Mouse (Mus musculus) G1E (cell line): Measurements from ENCODE around the gene Arfgap3.

ENCODE experiments used
- CTCF ChIP-seq: IDR thresholded peaks from 2 replicates; pipeline ENCODE4 v1.5.1; 2012; ENCODE audit warnings: low read depth, low read length, inconsistent platforms, mixed read lengths
- GATA1 ChIP-seq: IDR thresholded peaks from 2 replicates; pipeline ENCODE4 v1.6.1; 2012; ENCODE audit warnings: borderline replicate concordance, low read length, inconsistent platforms, mixed read lengths
- GATA2 ChIP-seq: IDR thresholded peaks from 2 replicates; pipeline ENCODE4 v1.6.1; 2012; ENCODE audit warnings: low read depth, low read length, inconsistent platforms, borderline replicate concordance
- POLR2AphosphoS5 ChIP-seq: IDR thresholded peaks from 2 replicates; pipeline ENCODE4 v1.6.1; 2012; ENCODE audit warnings: low read depth, low read length, inconsistent platforms; ENCODE audit not compliant: insufficient replicate concordance
- TAL1 ChIP-seq: conservative IDR thresholded peaks from 2 replicates; pipeline ENCODE4 v1.6.1; 2012; ENCODE audit warnings: low read depth, low read length, inconsistent platforms, mixed read lengths

DNA sequence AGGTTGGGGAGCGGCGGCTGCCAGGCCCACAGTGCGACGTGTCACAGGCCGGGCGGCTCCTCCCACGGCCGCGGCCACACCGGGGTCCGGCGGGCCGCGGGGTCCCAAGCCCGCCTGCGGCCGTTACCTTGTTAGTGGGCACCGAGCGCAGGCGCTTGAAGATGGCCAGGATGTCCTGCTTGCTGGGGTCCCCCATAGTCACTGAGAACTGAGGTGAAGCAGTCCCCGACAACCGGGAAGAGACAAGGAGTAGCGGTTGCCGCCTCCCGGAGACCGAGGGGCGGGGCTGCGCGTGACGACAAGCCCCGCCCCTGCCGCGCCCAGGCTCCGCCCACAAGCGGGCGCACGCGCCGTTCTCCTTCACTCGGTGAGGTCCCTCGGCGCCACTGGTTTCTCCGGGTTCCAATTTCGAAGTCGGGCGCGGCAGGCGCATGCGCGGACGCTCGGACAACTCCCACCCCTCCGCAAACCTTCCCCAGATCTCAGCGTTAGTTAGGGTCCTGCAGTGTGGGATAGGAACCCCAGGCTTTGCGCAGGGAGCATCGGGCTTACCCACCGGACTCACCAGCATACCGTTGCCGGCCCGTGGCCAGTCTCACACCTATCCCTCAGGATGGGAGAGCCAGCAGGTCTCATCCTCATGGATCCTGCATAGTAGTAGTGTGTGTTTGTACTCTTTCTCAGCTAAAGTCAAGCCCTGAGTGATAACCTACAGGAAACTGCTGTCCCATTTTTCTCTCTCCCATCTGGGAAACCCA is at the start of gene Arfgap3:
- TF ChIP-seq CTCF = no peak
- TF ChIP-seq TAL1 = no peak
- TF ChIP-seq GATA1 = no peak
- TF ChIP-seq GATA2 = no peak
- TF ChIP-seq POLR2AphosphoS5 = no peak
